Mouse (Mus musculus) liver, adult 2 months (tissue): Measurements from ENCODE around the gene C130074G19Rik.

ENCODE experiments used
- CTCF ChIP-seq: fragments of 200-500 bp; IDR thresholded peaks from 2 replicates; pipeline ENCODE4 v1.5.1; 2011; ENCODE audit warnings: low read depth, low read length, control low read depth
- POLR2A ChIP-seq: fragments of 200-500 bp; IDR thresholded peaks from 2 replicates; pipeline ENCODE4 v1.6.1; 2011; ENCODE audit warnings: low read length, control low read depth; ENCODE audit not compliant: insufficient read depth; ENCODE audit errors: extremely low read depth

DNA sequence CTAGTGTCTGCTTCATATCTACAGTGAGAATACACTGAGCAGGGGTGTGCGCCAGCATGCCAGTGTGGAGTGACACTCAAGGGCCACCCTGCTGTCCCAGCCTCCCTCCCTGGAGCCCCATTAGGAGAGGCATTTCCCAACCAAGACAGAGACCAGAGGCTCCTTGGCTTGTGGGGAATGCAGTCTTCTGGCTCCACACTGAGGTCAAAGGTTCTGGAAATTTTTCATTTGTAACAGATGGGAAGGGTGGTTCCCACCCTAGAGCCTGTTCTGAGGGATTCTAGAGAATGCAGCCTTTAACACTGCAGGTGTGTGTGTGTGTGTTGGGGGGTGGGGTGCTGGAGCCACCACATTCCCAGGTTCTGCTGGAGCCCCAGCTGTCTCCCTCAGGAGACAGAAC lies 11.5 kb downstream of the C130074G19Rik start:
- no peak for TF ChIP-seq POLR2A
- no peak for TF ChIP-seq CTCF
